Mouse (Mus musculus): ENCODE data around the gene Sntg2. TPM values are rescaled to one million over a fixed set of nuclear protein-coding genes. Genes with fewer than 3 reads are reported as not detected.

Sntg2 gene
- polyA plus RNA-seq, 1 experiment from 2014 or later, result 0.94 TPM

- DNase-seq (ENCODE audit: low spot score), result no peak
- ATAC-seq (ENCODE audit: insufficient read depth, low FRiP score, low TSS enrichment), result no peak
These were observed 60.2 kb downstream of the Sntg2 start for GRCm38 (mm10) chr12:30313021-30313420.

GRCm38 (mm10) chr12:30308197-30308939, 64.8 kb downstream of the Sntg2 start:
- 83% methylated on average over 5 of the region's 5 CpGs for WGBS
- DNase-seq (ENCODE audit: low spot score), result no peak
- H3K4me3 ChIP-seq (ENCODE audit: low read depth, low read length), result no peak overlapping the region

More at GRCm38 (mm10) chr12:30313021-30313420, 60.2 kb downstream of the Sntg2 start:
- H3K4me3 ChIP-seq (ENCODE audit: low read depth, low read length), result no peak overlapping the region
- no peak overlapping the region for H3K27ac ChIP-seq (ENCODE audit: low read depth, low read length)
- no peaks in the 10 kb centered on the region for H3K27me3 ChIP-seq (ENCODE audit: control insufficient read depth, insufficient read depth, low read length)
- H3K9ac ChIP-seq (ENCODE audit: low read length), result no peak overlapping the region
- H3K9me3 ChIP-seq (ENCODE audit: control insufficient read depth, low read length), result no peaks in the 10 kb centered on the region
- no peaks in the 10 kb centered on the region for H3K36me3 ChIP-seq (ENCODE audit: control insufficient read depth, insufficient read depth, low read length)
- no peak overlapping the region for H3K4me2 ChIP-seq (ENCODE audit: low read depth)
- no peaks in the 10 kb centered on the region for H3K4me1 ChIP-seq (ENCODE audit: control insufficient read depth, insufficient read depth, low read length)

GRCm38 (mm10) chr12:30292724-30293560, 80.2 kb downstream of the Sntg2 start:
- 76% methylated on average over 13 of the region's 13 CpGs for WGBS
- DNase-seq (ENCODE audit: low spot score), result no peak
- H3K36me3 ChIP-seq (ENCODE audit: control insufficient read depth, insufficient read depth, low read length), result no peaks in the 10 kb centered on the region

More at GRCm38 (mm10) chr12:30308197-30308939, 64.8 kb downstream of the Sntg2 start:
- H3K9me3 ChIP-seq (ENCODE audit: control insufficient read depth, low read length), result no peaks in the 10 kb centered on the region
- no peak overlapping the region for H3K4me2 ChIP-seq (ENCODE audit: low read depth)
- H3K36me3 ChIP-seq (ENCODE audit: control insufficient read depth, insufficient read depth, low read length), result no peaks in the 10 kb centered on the region
- no peaks in the 10 kb centered on the region for H3K27me3 ChIP-seq (ENCODE audit: control insufficient read depth, insufficient read depth, low read length)
- ATAC-seq (ENCODE audit: insufficient read depth, low FRiP score, low TSS enrichment), result no peak
- no peak overlapping the region for H3K27ac ChIP-seq (ENCODE audit: low read depth, low read length)
- H3K4me1 ChIP-seq (ENCODE audit: control insufficient read depth, insufficient read depth, low read length), result no peaks in the 10 kb centered on the region
- H3K9ac ChIP-seq (ENCODE audit: low read length), result no peak overlapping the region

GRCm38 (mm10) chr12:30286888-30287573, 86.1 kb downstream of the Sntg2 start:
- Histone ChIP-seq H3K9me3 (ENCODE audit: control insufficient read depth, low read length) (no peaks in the 10 kb centered on the region), H3K9ac (ENCODE audit: low read length) (no peak overlapping the region), H3K36me3 (ENCODE audit: control insufficient read depth, insufficient read depth, low read length) (no peaks in the 10 kb centered on the region), H3K27ac (ENCODE audit: low read depth, low read length) (no peak overlapping the region), H3K4me2 (ENCODE audit: low read depth) (no peak overlapping the region), H3K4me1 (ENCODE audit: control insufficient read depth, insufficient read depth, low read length) (no peaks in the 10 kb centered on the region), H3K4me3 (ENCODE audit: low read depth, low read length) (no peak overlapping the region), H3K27me3 (ENCODE audit: control insufficient read depth, insufficient read depth, low read length) (no peaks in the 10 kb centered on the region)
- DNase-seq (ENCODE audit: low spot score) (no peak), ATAC-seq (ENCODE audit: insufficient read depth, low FRiP score, low TSS enrichment) (no peak)
- 48% methylated on average over 5 of the region's 5 CpGs for WGBS

More at GRCm38 (mm10) chr12:30292724-30293560, 80.2 kb downstream of the Sntg2 start:
- Histone ChIP-seq H3K27ac (ENCODE audit: low read depth, low read length) (no peak overlapping the region), H3K9me3 (ENCODE audit: control insufficient read depth, low read length) (no peaks in the 10 kb centered on the region), H3K4me1 (ENCODE audit: control insufficient read depth, insufficient read depth, low read length) (no peaks in the 10 kb centered on the region), H3K27me3 (ENCODE audit: control insufficient read depth, insufficient read depth, low read length) (no peaks in the 10 kb centered on the region), H3K9ac (ENCODE audit: low read length) (no peak overlapping the region), H3K4me3 (ENCODE audit: low read depth, low read length) (no peak overlapping the region), H3K4me2 (ENCODE audit: low read depth) (no peak overlapping the region)
- no peak for ATAC-seq (ENCODE audit: insufficient read depth, low FRiP score, low TSS enrichment)

GRCm38 (mm10) chr12:30283741-30284140, 89.4 kb downstream of the Sntg2 start:
- H3K4me2 ChIP-seq (ENCODE audit: low read depth), result no peak overlapping the region
- no peak for ATAC-seq (ENCODE audit: insufficient read depth, low FRiP score, low TSS enrichment)
- DNase-seq (ENCODE audit: low spot score), result no peak
- no peak overlapping the region for H3K27ac ChIP-seq (ENCODE audit: low read depth, low read length)
- 88% methylated on average over 4 of the region's 4 CpGs for WGBS
- H3K9me3 ChIP-seq (ENCODE audit: control insufficient read depth, low read length), result no peaks in the 10 kb centered on the region
- no peak overlapping the region for H3K4me3 ChIP-seq (ENCODE audit: low read depth, low read length)
- no peak overlapping the region for H3K9ac ChIP-seq (ENCODE audit: low read length)
- H3K27me3 ChIP-seq (ENCODE audit: control insufficient read depth, insufficient read depth, low read length), result no peaks in the 10 kb centered on the region
- no peaks in the 10 kb centered on the region for H3K36me3 ChIP-seq (ENCODE audit: control insufficient read depth, insufficient read depth, low read length)
- no peaks in the 10 kb centered on the region for H3K4me1 ChIP-seq (ENCODE audit: control insufficient read depth, insufficient read depth, low read length)

- ATAC-seq (ENCODE audit: insufficient read depth, low FRiP score, low TSS enrichment), result no peak
- Histone ChIP-seq H3K9ac (ENCODE audit: low read length) (no peak overlapping the region), H3K4me3 (ENCODE audit: low read depth, low read length) (no peak overlapping the region), H3K4me2 (ENCODE audit: low read depth) (no peak overlapping the region), H3K27me3 (ENCODE audit: control insufficient read depth, insufficient read depth, low read length) (no peaks in the 10 kb centered on the region), H3K9me3 (ENCODE audit: control insufficient read depth, low read length) (no peaks in the 10 kb centered on the region), H3K27ac (ENCODE audit: low read depth, low read length) (no peak overlapping the region), H3K4me1 (ENCODE audit: control insufficient read depth, insufficient read depth, low read length) (no peaks in the 10 kb centered on the region), H3K36me3 (ENCODE audit: control insufficient read depth, insufficient read depth, low read length) (no peaks in the 10 kb centered on the region)
- 85% methylated on average over 8 of the region's 8 CpGs for WGBS
- DNase-seq (ENCODE audit: low spot score), result no peak
These were observed 100.8 kb downstream of the Sntg2 start for GRCm38 (mm10) chr12:30272242-30272985.

- Histone ChIP-seq H3K9ac (ENCODE audit: low read length) (no peak overlapping the region), H3K27me3 (ENCODE audit: control insufficient read depth, insufficient read depth, low read length) (no peaks in the 10 kb centered on the region), H3K36me3 (ENCODE audit: control insufficient read depth, insufficient read depth, low read length) (no peaks in the 10 kb centered on the region), H3K4me3 (ENCODE audit: low read depth, low read length) (no peak overlapping the region), H3K27ac (ENCODE audit: low read depth, low read length) (no peak overlapping the region), H3K4me2 (ENCODE audit: low read depth) (no peak overlapping the region), H3K9me3 (ENCODE audit: control insufficient read depth, low read length) (no peaks in the 10 kb centered on the region), H3K4me1 (ENCODE audit: control insufficient read depth, insufficient read depth, low read length) (no peaks in the 10 kb centered on the region)
- DNase-seq (ENCODE audit: low spot score), result no peak
- ATAC-seq (ENCODE audit: insufficient read depth, low FRiP score, low TSS enrichment), result no peak
- WGBS, result 43% methylated on average over 5 of the region's 5 CpGs
These were observed 109.0 kb downstream of the Sntg2 start for GRCm38 (mm10) chr12:30264206-30264605.

- H3K9ac ChIP-seq (ENCODE audit: low read length), result no peak overlapping the region
- no peaks in the 10 kb centered on the region for H3K27me3 ChIP-seq (ENCODE audit: control insufficient read depth, insufficient read depth, low read length)
- no peaks in the 10 kb centered on the region for H3K4me1 ChIP-seq (ENCODE audit: control insufficient read depth, insufficient read depth, low read length)
- no peak overlapping the region for H3K27ac ChIP-seq (ENCODE audit: low read depth, low read length)
- H3K9me3 ChIP-seq (ENCODE audit: control insufficient read depth, low read length), result no peaks in the 10 kb centered on the region
- H3K4me3 ChIP-seq (ENCODE audit: low read depth, low read length), result no peak overlapping the region
- no peaks in the 10 kb centered on the region for H3K36me3 ChIP-seq (ENCODE audit: control insufficient read depth, insufficient read depth, low read length)
- ATAC-seq (ENCODE audit: insufficient read depth, low FRiP score, low TSS enrichment) (no peak), DNase-seq (ENCODE audit: low spot score) (no peak)
- H3K4me2 ChIP-seq (ENCODE audit: low read depth), result no peak overlapping the region
- WGBS, result 55% methylated on average over 2 of the region's 2 CpGs
These were observed 112.0 kb downstream of the Sntg2 start for GRCm38 (mm10) chr12:30261187-30261586.
